Mouse (Mus musculus): ENCODE measurements around the gene H2afy2.

DNA sequence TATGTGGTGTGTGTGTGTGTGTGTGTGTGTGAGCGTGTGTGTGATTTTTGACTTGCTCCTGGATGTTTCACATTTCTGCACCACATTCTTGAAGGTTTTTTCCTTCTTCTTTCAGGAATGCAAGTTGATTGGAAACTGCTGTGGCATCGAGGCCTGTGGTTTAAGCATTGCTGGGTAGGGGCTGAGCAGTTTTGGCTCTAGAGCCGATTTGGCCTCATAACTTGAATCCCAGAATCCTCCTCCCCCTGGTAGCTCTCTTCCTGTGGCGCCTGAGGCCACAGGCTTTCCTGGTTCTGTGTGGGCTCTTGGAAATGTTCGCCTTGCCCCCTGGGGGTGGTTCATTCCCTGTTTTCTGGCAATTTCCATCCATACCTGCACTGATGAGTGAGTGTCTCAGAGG is 28.0 kb upstream of the H2afy2 start:
- no peak for TF ChIP-seq NRF1 (IDR thresholded peaks at IDR 0.05; ENCODE audit: low read depth, low read length)
- TF ChIP-seq CTCF (conservative IDR thresholded peaks at IDR 0.05 in 1 of 2, IDR thresholded peaks at IDR 0.05 in 1 of 2; ENCODE audit: low read depth in 2 of 2, low read length in 2 of 2), result no peak
- TF ChIP-seq ETS1 (conservative IDR thresholded peaks at IDR 0.05; ENCODE audit: low read depth, low read length), result no peak
- no peak for TF ChIP-seq MAFK (IDR thresholded peaks at IDR 0.05; ENCODE audit: insufficient replicate concordance, low read length)
- TF ChIP-seq E2F4 (IDR thresholded peaks at IDR 0.05; ENCODE audit: insufficient replicate concordance, low read depth, low read length), result no peak
- no peak for TF ChIP-seq ZC3H11A (IDR thresholded peaks at IDR 0.05; ENCODE audit: low read depth, low read length)
- TF ChIP-seq POLR2A (IDR thresholded peaks at IDR 0.05; ENCODE audit: low read depth, low read length), result no peak
- no peak for TF ChIP-seq USF1 (IDR thresholded peaks at IDR 0.05; ENCODE audit: low read depth, low read length)
- no peak for TF ChIP-seq ZNF384 (IDR thresholded peaks at IDR 0.05; ENCODE audit: low read depth, low read length)
- no peak for TF ChIP-seq USF2 (conservative IDR thresholded peaks at IDR 0.05; ENCODE audit: low read depth, low read length)

Data from CH12.LX (cell line).